Mouse (Mus musculus) intestine, postnatal 0 days (tissue): Measurements from ENCODE around the gene Sgip1. TPM values are rescaled to one million over a fixed set of nuclear protein-coding genes. Genes with fewer than 3 reads are reported as not detected.

Experiments
- ATAC-seq: fragments of 200-750 bp; cut with Nextera tagmentation; 2 replicates; pipeline ENCODE4 v1.8.0; 2017; ENCODE audit warnings: mild to moderate bottlenecking, moderate TSS enrichment, moderate library complexity
- H3K27ac ChIP-seq: fragments of 300-500 bp; sonication (generic); 2 replicates; pipeline ENCODE4 v1.5.1; 2014; ENCODE audit warnings: mild to moderate bottlenecking, low read depth, low read length, moderate library complexity
- H3K27me3 ChIP-seq: fragments of 300-500 bp; sonication (generic); replicated peaks from 2 replicates; pipeline ENCODE4 v1.6.1; 2014; ENCODE audit warnings: low read length, mixed read lengths; ENCODE audit not compliant: control insufficient read depth, insufficient read depth
- H3K36me3 ChIP-seq: fragments of 300-500 bp; sonication (generic); 2 replicates; pipeline ENCODE4 v1.6.1; 2014; ENCODE audit warnings: mild to moderate bottlenecking, moderate library complexity; ENCODE audit not compliant: control insufficient read depth, insufficient read depth
- H3K4me1 ChIP-seq: fragments of 300-500 bp; sonication (generic); replicated peaks from 2 replicates; pipeline ENCODE4 v1.6.1; 2014; ENCODE audit warnings: antibody characterized with exemption, low read length, mixed read lengths; ENCODE audit not compliant: control insufficient read depth, insufficient read depth
- H3K4me2 ChIP-seq: fragments of 300-500 bp; sonication (generic); replicated peaks from 2 replicates; pipeline ENCODE4 v1.6.1; 2014; ENCODE audit warnings: low read depth, mild to moderate bottlenecking, moderate library complexity
- H3K4me3 ChIP-seq: fragments of 300-500 bp; sonication (generic); 2 replicates; pipeline ENCODE4 v1.5.1; 2014; ENCODE audit warnings: low read depth, low read length
- H3K9ac ChIP-seq: fragments of 300-500 bp; sonication (generic); 2 replicates; pipeline ENCODE4 v1.6.1; 2014; ENCODE audit warnings: mild to moderate bottlenecking, low read depth, low read length
- H3K9me3 ChIP-seq: fragments of 300-500 bp; sonication (generic); 2 replicates; pipeline ENCODE4 v1.6.1; 2016; ENCODE audit warnings: mixed run types; ENCODE audit not compliant: control insufficient read depth
- CTCF ChIP-seq: sonication (generic); IDR thresholded peaks from 2 replicates; pipeline ENCODE4 v1.5.1; 2016; ENCODE audit warnings: low read depth, mild to moderate bottlenecking, control low read depth, antibody characterized with exemption, moderate library complexity
- WGBS: fragments of 180-500 bp; shearing (Covaris S2); extraction: QIAGEN DNeasy Blood & Tissue Kit; methylation state at CpG from one replicate; pipeline ENCODE4 v1.1.7; 2014; 5-methylcytosine and 5-hydroxymethylcytosine counted together
- polyA plus RNA-seq: library from polyadenylated mRNA; unstranded; fragments of >200 nt; fragmentation: Nextera tagmentation; extraction: Ambion mirVana; gene quantifications from 2 replicates; pipeline ENCODE4 v1.2.1, GENCODE M21; 2015

Gene Sgip1
- polyA plus RNA-seq = 5.7 and 6.1 TPM in 2 replicates

DNA sequence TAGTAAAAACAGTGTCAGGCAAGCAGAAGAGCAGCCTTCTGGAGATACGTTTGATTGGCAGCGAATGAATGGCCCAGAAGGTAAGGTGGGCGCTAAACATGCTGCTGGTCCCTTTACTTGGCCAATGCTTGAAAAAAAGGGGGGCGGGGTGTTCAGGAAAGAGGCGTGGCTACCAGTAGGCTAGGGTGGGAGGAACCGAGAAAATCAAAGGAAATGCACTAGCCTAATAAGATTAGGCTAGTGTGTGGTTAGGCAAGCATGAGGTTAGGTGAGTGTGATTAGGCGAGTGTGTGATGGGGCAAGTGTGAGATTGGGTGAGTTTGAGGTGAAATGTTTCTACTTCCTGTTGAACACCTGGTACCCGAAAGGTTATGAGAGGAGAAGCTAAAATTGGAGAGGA, at the start of gene Sgip1:
Gene Sgip1 (plus strand): TSS at position 11 of the 400 bp plus-strand sequence.
- no peak for TF ChIP-seq CTCF
- no peaks in the 10 kb centered on the region for H3K36me3 ChIP-seq
- H3K4me2 ChIP-seq = no peak within 1 kb of the TSS
- no peak within 1 kb of the TSS for H3K27ac ChIP-seq
- H3K27me3 ChIP-seq = no peaks in the 10 kb centered on the region
- H3K4me1 ChIP-seq = no peaks in the 10 kb centered on the region
- H3K9ac ChIP-seq = no peak within 1 kb of the TSS
- WGBS = 65% methylated on average over 8 of the region's 8 CpGs
- H3K9me3 ChIP-seq = no peaks in the 10 kb centered on the region
- H3K4me3 ChIP-seq = no peak within 1 kb of the TSS
- no peak for ATAC-seq

DNA sequence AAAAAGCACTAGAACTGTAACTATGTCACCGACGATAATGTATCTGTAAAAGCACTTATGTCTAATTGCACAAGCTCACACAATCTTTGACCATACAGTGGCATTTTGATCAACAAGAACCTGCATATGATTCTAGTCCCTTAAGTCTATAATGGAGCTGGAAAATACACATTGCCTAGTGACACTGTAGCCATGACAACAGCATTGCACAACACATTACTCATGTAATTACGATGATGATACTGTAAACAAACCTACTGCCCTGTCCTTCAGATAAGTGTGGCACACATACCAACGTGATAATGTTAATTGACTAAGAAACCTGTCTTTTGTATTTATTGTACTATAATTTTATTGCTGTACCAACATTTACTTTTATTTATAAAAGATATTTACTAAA, 49.7 kb upstream of the Sgip1 start:
- 48% methylated on average over 4 of the region's 4 CpGs for WGBS
- H3K4me3 ChIP-seq = no peak overlapping the region
- H3K36me3 ChIP-seq = no peaks in the 10 kb centered on the region
- no peak overlapping the region for H3K27ac ChIP-seq
- no peak overlapping the region for H3K9ac ChIP-seq
- no peaks in the 10 kb centered on the region for H3K27me3 ChIP-seq
- ATAC-seq = no peak
- no peaks in the 10 kb centered on the region for H3K4me1 ChIP-seq
- no peaks in the 10 kb centered on the region for H3K9me3 ChIP-seq
- H3K4me2 ChIP-seq = no peak overlapping the region
- TF ChIP-seq CTCF = no peak

DNA sequence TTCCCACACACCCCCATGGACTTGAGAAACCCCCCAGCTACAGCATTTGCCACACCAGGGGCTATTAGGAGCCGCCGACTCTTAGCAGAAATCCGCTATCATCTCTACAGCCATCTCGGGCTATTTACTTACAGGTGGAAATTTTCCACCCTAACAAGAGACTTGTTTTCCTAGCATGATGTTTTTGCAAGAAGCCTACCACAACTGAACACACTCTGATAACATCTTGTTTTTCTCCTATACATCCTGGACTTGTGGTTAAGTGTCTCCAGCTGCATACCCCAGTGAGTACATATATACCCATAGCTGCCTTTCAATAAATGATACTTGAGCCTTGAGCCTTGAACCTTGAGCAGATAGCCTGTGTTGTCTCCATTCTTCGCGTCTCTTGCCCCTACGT, 43.1 kb upstream of the Sgip1 start:
- H3K36me3 ChIP-seq = no peaks in the 10 kb centered on the region
- no peak overlapping the region for H3K4me3 ChIP-seq
- H3K9me3 ChIP-seq = no peaks in the 10 kb centered on the region
- no peaks in the 10 kb centered on the region for H3K27me3 ChIP-seq
- H3K4me2 ChIP-seq = no peak overlapping the region
- H3K4me1 ChIP-seq = no peaks in the 10 kb centered on the region
- H3K27ac ChIP-seq = no peak overlapping the region
- TF ChIP-seq CTCF = no peak
- ATAC-seq = no peak
- H3K9ac ChIP-seq = no peak overlapping the region
- 94% methylated on average over 7 of the region's 7 CpGs for WGBS

DNA sequence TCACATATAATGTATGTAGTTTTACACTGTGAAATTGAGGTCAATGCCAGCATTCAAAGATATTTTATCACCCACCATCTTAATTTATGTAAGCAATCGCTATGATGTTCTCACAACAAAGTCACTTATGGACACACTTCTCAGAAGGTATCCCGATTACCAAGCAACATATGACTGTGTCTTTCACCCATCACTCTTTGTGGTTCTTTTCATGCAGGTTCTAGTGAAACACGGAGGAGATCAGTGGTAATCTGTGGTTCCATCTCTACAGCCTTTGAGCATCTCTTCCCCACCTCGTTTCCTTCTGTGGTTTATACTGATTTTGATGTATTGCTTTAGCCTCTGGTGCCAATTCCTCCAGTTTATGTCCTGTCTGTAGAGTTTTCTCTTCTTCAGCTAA, 29.4 kb upstream of the Sgip1 start:
- H3K9ac ChIP-seq = no peak overlapping the region
- no peaks in the 10 kb centered on the region for H3K4me1 ChIP-seq
- no peaks in the 10 kb centered on the region for H3K36me3 ChIP-seq
- 75% methylated on average over 4 of the region's 4 CpGs for WGBS
- no peak overlapping the region for H3K27ac ChIP-seq
- H3K27me3 ChIP-seq = no peaks in the 10 kb centered on the region
- TF ChIP-seq CTCF = no peak
- no peaks in the 10 kb centered on the region for H3K9me3 ChIP-seq
- no peak for ATAC-seq
- H3K4me3 ChIP-seq = no peak overlapping the region
- H3K4me2 ChIP-seq = no peak overlapping the region

DNA sequence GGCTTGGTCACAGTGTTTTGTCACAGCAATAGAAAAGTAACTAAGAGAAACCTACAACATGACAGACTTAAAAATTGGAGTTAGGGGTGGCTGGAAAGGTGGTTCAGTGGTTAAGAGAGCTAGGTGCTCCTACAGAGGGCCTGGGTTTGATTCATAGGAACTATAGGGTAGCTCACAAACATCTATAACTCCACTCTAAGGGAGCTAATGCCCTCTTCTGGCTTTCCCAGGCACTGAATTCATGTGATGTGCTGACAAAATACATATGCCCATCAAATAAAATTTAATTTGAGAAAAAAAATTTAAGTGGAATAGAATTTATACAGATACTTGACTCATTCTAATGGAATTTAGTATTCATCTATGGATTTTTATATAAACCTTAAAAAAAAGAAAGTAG, 25.6 kb upstream of the Sgip1 start:
- H3K4me1 ChIP-seq = no peaks in the 10 kb centered on the region

DNA sequence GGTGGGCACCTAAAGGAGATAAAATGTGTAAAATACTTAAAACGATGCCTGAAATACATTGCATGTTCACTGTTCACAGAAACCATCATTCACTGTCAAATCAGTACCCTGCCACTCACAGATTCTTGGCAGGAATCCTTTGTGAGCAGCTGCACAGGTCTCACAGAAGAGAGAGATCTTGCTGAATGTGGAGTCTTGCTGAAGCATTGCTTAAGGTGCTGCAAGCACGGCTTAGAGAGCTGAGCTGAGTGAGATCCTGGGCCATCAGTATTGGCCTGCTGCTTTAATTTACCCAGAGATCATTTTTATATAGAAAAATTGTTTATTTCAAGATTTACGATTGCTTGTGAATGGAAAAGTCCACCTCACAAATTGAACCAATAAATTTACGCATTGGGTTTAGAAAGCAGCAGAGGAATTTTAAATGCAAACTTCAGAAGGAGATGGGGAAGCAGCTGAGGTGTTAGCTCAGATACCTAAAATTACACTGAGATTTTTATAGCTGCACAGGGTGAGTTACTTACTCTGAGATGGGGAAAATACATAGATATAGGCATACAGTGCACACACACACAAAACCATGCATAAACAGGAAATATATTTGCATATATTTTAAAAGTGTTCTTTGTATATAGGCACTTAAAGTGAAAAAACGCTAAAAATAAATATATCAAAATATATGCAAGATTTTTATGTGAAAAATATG, 23.8 kb upstream of the Sgip1 start:
- no peaks in the 10 kb centered on the region for H3K9me3 ChIP-seq
- H3K4me2 ChIP-seq = no peak overlapping the region
- no peak overlapping the region for H3K9ac ChIP-seq
- no peak overlapping the region for H3K27ac ChIP-seq
- ATAC-seq = no peak
- no peak for TF ChIP-seq CTCF
- H3K27me3 ChIP-seq = no peaks in the 10 kb centered on the region
- no peak overlapping the region for H3K4me3 ChIP-seq
- H3K4me1 ChIP-seq = no peaks in the 10 kb centered on the region
- 71% methylated on average over 5 of the region's 5 CpGs for WGBS
- no peaks in the 10 kb centered on the region for H3K36me3 ChIP-seq

More for the DNA sequence above, 25.6 kb upstream of the Sgip1 start:
- Histone ChIP-seq H3K4me3 (no peak overlapping the region), H3K4me2 (no peak overlapping the region), H3K9me3 (no peaks in the 10 kb centered on the region), H3K27ac (no peak overlapping the region), H3K36me3 (no peaks in the 10 kb centered on the region), H3K27me3 (no peaks in the 10 kb centered on the region), H3K9ac (no peak overlapping the region)
- TF ChIP-seq CTCF = peak; percentile 15; the same call in 1 of the 2 replicates
- ATAC-seq = no peak

DNA sequence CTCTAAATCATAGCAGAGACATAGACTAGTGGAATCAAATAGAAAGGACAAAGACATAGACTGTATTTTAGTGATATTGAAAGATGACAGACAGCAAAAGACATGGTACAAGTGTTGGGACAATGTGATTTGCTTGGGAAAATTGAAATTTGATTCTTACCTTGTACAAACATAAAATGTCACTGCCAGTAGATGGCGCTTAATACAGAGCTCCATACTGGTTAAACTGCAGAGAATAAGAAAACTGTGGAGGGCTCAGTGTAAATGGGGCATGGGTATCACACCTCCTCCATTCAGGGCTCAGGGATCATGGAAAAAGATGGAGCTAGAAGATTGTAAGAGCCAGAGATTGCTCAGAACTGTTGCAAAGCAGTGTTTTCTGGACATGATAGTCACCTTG, 21.6 kb upstream of the Sgip1 start:
- Histone ChIP-seq H3K4me2 (no peak overlapping the region), H3K27ac (no peak overlapping the region), H3K36me3 (no peaks in the 10 kb centered on the region), H3K27me3 (no peaks in the 10 kb centered on the region), H3K4me1 (no peaks in the 10 kb centered on the region), H3K9me3 (no peaks in the 10 kb centered on the region), H3K9ac (no peak overlapping the region), H3K4me3 (no peak overlapping the region)
- TF ChIP-seq CTCF = peak; percentile 60
- no peak for ATAC-seq
- WGBS = 6% methylated on average over 1 of the region's 1 CpGs
